Mouse (Mus musculus) adrenal gland, adult 18-20 months (tissue): ENCODE measurements around the gene Myl3. TPM values are rescaled to one million over a fixed set of nuclear protein-coding genes. Genes with fewer than 3 reads are reported as not detected.
A peak's percentile ranks its signal among the peaks of the same experiment; 100 is the strongest.

ENCODE experiments used
- DNase-seq, 2 experiments: peaks; one replicate each; pipeline ENCODE4 v3.0.0; 2021 to 2022; ENCODE audit warnings: low spot score in 2 of 2
- long read RNA-seq, 2 experiments: library from polyadenylated mRNA; stranded (forward); transcript quantifications; one replicate each; pipeline ENCODE4 v2.0.0; 2021
- total RNA-seq, 2 experiments: library from RNA; stranded (reverse); gene quantifications; 1 replicate in 1 of 2; 2 replicates in 1 of 2; pipeline ENCODE4 v1.2.3; 2021

Gene Myl3
- total RNA-seq, result 1 to 10 TPM in 1 of 2 experiments, under 1 TPM in 1; 0.93 to 4.1 TPM
- long read RNA-seq, experiment 1, partial matches to known transcripts, result 0 of 1 reads
- long read RNA-seq, experiment 1, other reads (novel, unspliced or antisense), result 0 of 1 reads
- long read RNA-seq, experiment 2, transcript Myl3-201 (7 exons, 937 nt), result major isoform, 6 of 7 reads
- long read RNA-seq, experiment 2, partial matches to known transcripts, result 1 of 7 reads
- long read RNA-seq, experiment 2, other reads (novel, unspliced or antisense), result 0 of 7 reads

- DNase-seq, result no peak
These were observed at the start of gene Myl3 for GRCm38 (mm10) chr9:110741711-110742294. TSS of gene Myl3 (plus strand) at chr9:110741861.

- DNase-seq, result no peak
These were observed 46.4 kb upstream of the Myl3 start for GRCm38 (mm10) chr9:110695165-110695755.

GRCm38 (mm10) chr9:110696427-110696826 is 45.2 kb upstream of the Myl3 start:
- no peak for DNase-seq

- no peak for DNase-seq
These were observed 44.2 kb upstream of the Myl3 start for GRCm38 (mm10) chr9:110697465-110697864.

- no peak for DNase-seq
These were observed 42.1 kb upstream of the Myl3 start for GRCm38 (mm10) chr9:110699574-110699973.

- DNase-seq, result no peak
These were observed 40.3 kb upstream of the Myl3 start for GRCm38 (mm10) chr9:110701114-110702032.

- no peak for DNase-seq
These were observed 38.8 kb upstream of the Myl3 start for GRCm38 (mm10) chr9:110702848-110703247.

- no peak for DNase-seq
These were observed 37.7 kb upstream of the Myl3 start for GRCm38 (mm10) chr9:110703951-110704350.

- DNase-seq, result no peak
These were observed 34.9 kb upstream of the Myl3 start for GRCm38 (mm10) chr9:110706784-110707183.

- peak; percentile 57 to 66 for DNase-seq
These were observed 31.9 kb upstream of the Myl3 start for GRCm38 (mm10) chr9:110709640-110710258.

- no peak for DNase-seq
These were observed 30.1 kb upstream of the Myl3 start for GRCm38 (mm10) chr9:110711532-110711931.

GRCm38 (mm10) chr9:110711996-110712395 is 29.7 kb upstream of the Myl3 start:
- no peak for DNase-seq

- no peak for DNase-seq
These were observed 29.1 kb upstream of the Myl3 start for GRCm38 (mm10) chr9:110712545-110712944.

- no peak for DNase-seq
These were observed 28.3 kb upstream of the Myl3 start for GRCm38 (mm10) chr9:110713389-110713788.

GRCm38 (mm10) chr9:110715426-110715825 is 26.2 kb upstream of the Myl3 start:
- no peak for DNase-seq

- peak in 1 of 2 experiments; percentile 38 for DNase-seq
These were observed 24.9 kb upstream of the Myl3 start for GRCm38 (mm10) chr9:110716775-110717174.

GRCm38 (mm10) chr9:110718071-110718470 is 23.6 kb upstream of the Myl3 start:
- DNase-seq, result no peak

- DNase-seq, result no peak
These were observed 22.9 kb upstream of the Myl3 start for GRCm38 (mm10) chr9:110718810-110719209.

- DNase-seq, result no peak
These were observed 21.7 kb upstream of the Myl3 start for GRCm38 (mm10) chr9:110719977-110720376.

GRCm38 (mm10) chr9:110722060-110722459 is 19.6 kb upstream of the Myl3 start:
- DNase-seq, result no peak

- no peak for DNase-seq
These were observed 15.9 kb upstream of the Myl3 start for GRCm38 (mm10) chr9:110725721-110726135.
